Mouse (Mus musculus) 3T3-L1 (cell line): ENCODE measurements around the gene Kcnk13.

Experiments
- DNase-seq: peaks from one replicate; pipeline ENCODE4 v3.0.0-alpha.2; 2015; ENCODE audit warnings: low read depth, low spot score

The Kcnk13 gene

GRCm38 (mm10) chr12:99964301-99965202, at the start of gene Kcnk13:
Kcnk13 (plus strand) TSS chr12:99964499.
- DNase-seq, result peak; percentile 44

DNA sequence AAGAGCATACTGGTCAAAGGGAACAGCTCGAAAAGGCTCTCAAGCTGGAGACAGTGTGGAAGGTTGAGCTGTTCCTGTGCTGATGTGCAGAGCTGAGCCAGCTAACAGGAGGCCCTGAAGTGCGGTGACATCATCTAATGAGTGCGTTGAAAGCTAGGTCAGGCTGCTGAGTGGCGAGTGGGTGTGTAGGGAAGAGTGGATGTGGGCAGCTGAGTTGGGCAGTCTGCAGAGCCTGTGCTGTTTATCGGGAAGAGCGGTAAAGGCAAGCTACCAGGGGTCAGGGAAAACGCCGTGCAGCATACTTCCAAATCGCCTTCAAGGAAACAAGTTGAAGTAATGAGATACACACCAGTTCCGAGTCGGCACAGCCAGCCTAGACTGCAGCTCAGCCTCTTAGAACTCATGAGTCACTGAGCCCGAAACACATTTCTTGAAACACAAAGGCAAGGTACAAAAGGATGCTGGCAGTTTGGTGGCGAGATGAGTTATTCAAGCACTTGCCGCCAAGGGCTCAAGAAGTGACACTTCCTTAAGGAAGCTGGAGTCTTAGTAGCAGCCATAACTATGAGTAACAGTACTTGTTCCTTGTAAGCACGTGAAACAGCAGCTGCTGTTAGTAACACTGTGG, 46.4 kb upstream of the Kcnk13 start:
- DNase-seq, result peak; percentile 15

GRCm38 (mm10) chr12:99919636-99920035, 44.7 kb upstream of the Kcnk13 start:
- no peak for DNase-seq

- DNase-seq, result peak; percentile 37
Observed at GRCm38 (mm10) chr12:99921045-99921444, 43.3 kb upstream of the Kcnk13 start.

- DNase-seq, result no peak
Observed at GRCm38 (mm10) chr12:99923131-99923606, 41.1 kb upstream of the Kcnk13 start.

DNA sequence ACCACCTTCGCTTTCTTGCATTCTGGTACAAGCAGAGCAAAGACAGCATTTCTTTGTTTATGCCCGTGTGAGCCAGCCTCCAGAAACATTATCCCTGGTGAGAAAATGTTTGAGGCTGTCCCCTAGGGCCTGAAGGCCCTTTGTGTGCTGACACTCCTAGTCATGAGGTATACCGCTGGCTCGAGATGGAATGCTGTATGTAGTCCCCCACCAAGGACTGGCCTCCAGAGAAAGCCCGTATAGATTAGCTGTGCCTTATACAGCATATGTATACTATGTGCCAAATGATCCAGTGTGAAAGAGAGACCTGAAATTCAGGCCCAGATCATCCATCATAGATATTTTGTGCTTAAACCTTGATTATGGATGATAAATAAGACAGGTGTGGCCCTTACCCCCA, 40.6 kb upstream of the Kcnk13 start:
- DNase-seq, result no peak

GRCm38 (mm10) chr12:99928311-99928710, 36.0 kb upstream of the Kcnk13 start:
- DNase-seq, result no peak

DNA sequence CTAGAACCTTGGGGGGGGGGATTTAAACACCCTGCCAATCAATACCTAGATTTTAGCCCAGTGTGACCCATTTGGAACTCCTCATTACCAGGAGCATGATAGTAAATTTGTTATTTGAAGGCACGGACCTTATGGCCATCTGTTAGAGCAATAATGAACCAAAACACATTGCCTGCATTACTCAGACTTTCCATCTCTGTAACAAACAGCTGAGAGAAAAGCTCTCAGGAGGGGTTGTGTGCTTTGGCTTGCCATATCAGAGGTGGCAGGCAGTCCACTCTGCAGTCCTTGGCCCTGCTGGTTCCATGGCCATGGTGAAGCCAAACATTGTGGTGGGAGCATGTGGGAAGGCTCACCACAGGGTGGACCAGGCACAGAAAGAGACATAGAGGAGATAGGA, 35.1 kb upstream of the Kcnk13 start:
- DNase-seq, result no peak

GRCm38 (mm10) chr12:99932245-99932644, 32.1 kb upstream of the Kcnk13 start:
- no peak for DNase-seq

DNA sequence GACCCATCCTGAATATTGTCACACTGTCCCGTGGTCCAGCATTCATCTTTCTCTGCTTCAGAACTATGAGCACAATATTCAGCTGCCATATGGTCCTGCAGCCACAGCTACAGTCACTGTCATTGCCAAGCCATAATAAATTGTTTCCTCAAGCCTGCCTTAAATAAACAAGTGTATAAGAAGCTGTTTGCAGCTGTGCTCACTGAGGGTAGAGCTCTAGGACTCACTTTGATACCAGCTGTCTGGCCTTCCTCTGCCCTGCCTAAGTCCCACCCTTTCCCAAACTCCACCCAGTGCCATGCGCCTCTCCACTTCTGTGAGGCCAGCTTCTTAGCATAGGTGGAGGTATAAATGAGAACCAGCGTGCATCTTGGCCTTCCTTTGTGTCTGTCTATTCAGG, 30.7 kb upstream of the Kcnk13 start:
- no peak for DNase-seq

DNA sequence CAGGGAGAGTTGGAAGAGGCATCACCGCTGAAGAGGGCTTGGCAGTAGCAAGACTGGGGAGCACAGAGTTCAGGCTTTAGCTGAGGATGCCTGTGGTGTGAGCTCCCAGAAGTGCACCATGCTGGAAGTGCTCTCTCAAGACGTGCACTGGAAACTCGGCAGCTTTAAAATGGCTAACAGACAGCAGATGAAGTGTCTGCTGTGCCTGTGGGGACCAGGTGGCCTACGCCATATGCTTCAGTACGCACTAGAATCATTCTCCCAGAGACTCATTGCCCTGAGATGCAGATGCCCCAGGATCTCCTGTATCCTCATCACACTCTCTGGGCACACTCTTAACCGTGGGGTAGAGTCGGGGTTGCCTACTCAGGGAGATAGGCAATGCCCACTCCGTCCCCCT, 28.9 kb upstream of the Kcnk13 start:
- no peak for DNase-seq

DNA sequence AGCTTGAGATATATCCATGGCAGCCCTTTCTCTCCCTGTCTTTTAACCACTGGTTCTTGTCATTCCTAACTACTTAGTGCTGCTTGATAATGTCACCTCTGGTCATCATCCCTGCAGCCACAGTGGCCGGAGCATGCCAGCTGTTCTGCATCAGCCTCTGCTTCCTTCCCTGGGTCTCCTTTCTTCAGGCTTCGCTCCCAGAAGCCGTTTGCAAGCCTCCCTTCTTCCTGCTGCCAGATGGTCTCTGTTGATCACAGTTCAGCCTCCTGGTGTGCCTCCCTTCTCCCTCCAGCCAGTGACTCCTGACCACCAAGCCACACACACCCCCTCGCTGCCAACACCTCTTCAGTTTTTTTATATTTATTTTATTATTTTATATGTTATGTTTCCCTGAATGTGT, 25.8 kb upstream of the Kcnk13 start:
- DNase-seq, result no peak

DNA sequence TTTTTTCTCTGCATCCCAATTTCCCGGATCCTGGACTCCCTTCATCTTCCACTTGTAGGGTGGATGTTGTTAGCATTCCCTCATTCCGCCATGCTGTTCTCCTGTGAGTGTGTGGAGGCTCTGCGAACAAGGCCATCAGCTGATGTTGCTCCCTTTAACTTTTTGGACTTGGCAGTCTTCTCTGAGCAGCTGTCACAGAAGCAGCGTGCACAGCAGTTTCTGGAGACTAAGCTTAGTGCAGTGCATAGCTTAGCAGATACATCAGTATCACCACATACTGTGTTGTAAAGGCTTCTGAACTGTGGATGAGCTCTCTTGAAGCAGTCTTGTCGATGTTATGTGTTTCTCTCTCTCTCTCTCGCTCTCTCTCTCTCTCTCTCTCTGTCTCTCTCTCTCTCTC, 25.1 kb upstream of the Kcnk13 start:
- no peak for DNase-seq

GRCm38 (mm10) chr12:99940704-99941103, 23.6 kb upstream of the Kcnk13 start:
- no peak for DNase-seq

GRCm38 (mm10) chr12:99942441-99942840, 21.9 kb upstream of the Kcnk13 start:
- no peak for DNase-seq

GRCm38 (mm10) chr12:99952928-99953327, 11.4 kb upstream of the Kcnk13 start:
- peak; percentile 49 for DNase-seq

GRCm38 (mm10) chr12:99956411-99956810, 7.9 kb upstream of the Kcnk13 start:
- DNase-seq, result no peak

GRCm38 (mm10) chr12:99958068-99959060, 5.9 kb upstream of the Kcnk13 start:
- no peak for DNase-seq

GRCm38 (mm10) chr12:99959291-99959690, 5.0 kb upstream of the Kcnk13 start:
- DNase-seq, result no peak

DNA sequence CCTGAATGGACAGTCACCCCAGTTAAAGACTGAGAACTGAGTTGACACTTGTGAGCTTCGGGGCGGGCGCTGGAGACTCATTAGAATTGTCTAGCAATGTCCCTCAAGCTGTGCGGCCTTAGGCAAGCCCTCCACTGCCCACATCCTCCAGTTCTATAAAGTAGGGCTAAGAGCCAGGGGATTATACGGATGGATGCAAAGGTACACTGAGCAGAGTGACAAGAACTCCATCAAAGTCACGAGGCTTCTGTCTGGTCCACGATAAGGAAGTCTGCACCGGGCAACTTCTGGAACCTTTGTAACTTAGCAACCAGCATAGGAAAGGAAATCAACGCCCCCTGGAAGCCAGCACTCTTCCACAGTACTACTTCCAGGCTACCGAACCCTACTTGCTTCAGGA, 4.4 kb upstream of the Kcnk13 start:
- DNase-seq, result no peak

- DNase-seq, result no peak
Observed at GRCm38 (mm10) chr12:99960675-99961074, 3.6 kb upstream of the Kcnk13 start.
